Mouse (Mus musculus) spleen, adult 2 months (tissue): ENCODE measurements around the gene Cysltr1. TPM values are rescaled to one million over a fixed set of nuclear protein-coding genes. Genes with fewer than 3 reads are reported as not detected.

Experiments
- DNase-seq, 2 experiments: peaks; one replicate each; pipeline versions ENCODE4 v3.0.0 to v3.0.0-alpha.2; 2012 to 2021; ENCODE audit warnings: low spot score in 2 of 2, low read depth in 1 of 2
- H3K27ac ChIP-seq: fragments of 200-500 bp; 2 replicates; pipeline ENCODE4 v1.5.1; 2012; ENCODE audit warnings: low read length, inconsistent platforms; ENCODE audit not compliant: insufficient read depth
- H3K27me3 ChIP-seq: fragments of 200-500 bp; 2 replicates; pipeline ENCODE4 v1.6.1; 2012; ENCODE audit warnings: mild to moderate bottlenecking, moderate library complexity, low read length, inconsistent platforms; ENCODE audit not compliant: control insufficient read depth, insufficient read depth
- H3K36me3 ChIP-seq: fragments of 200-500 bp; 2 replicates; pipeline ENCODE4 v1.6.1; 2012; ENCODE audit warnings: mild to moderate bottlenecking, low read length, inconsistent platforms; ENCODE audit not compliant: control insufficient read depth, insufficient read depth
- H3K4me1 ChIP-seq: fragments of 200-500 bp; 2 replicates; pipeline ENCODE4 v1.6.1; 2011; ENCODE audit warnings: inconsistent platforms; ENCODE audit not compliant: control insufficient read depth, insufficient read depth, insufficient read length
- H3K4me3 ChIP-seq: fragments of 200-500 bp; 2 replicates; pipeline ENCODE4 v1.5.1; 2011; ENCODE audit warnings: mild to moderate bottlenecking, inconsistent platforms; ENCODE audit not compliant: insufficient read depth, insufficient read length; ENCODE audit errors: extremely low read depth
- CTCF ChIP-seq: fragments of 200-500 bp; IDR thresholded peaks from 2 replicates; pipeline ENCODE4 v1.5.1; 2011; ENCODE audit warnings: mild to moderate bottlenecking, inconsistent platforms; ENCODE audit not compliant: insufficient read depth, insufficient read length, insufficient replicate concordance; ENCODE audit errors: extremely low read depth
- POLR2A ChIP-seq: fragments of 200-500 bp; IDR thresholded peaks from 2 replicates; pipeline ENCODE4 v1.6.1; 2011; ENCODE audit warnings: low read depth, low read length, inconsistent platforms
- WGBS: fragments of 180-500 bp; shearing (Covaris S2); methylation state at CpG from one replicate; pipeline ENCODE4 v1.1.7; 2018; 5-methylcytosine and 5-hydroxymethylcytosine counted together
- polyA plus RNA-seq: library from polyadenylated mRNA; depleted of rRNA; stranded (reverse); fragments of >200 nt; gene quantifications from 2 replicates; pipeline ENCODE4 v1.2.3, GENCODE M21; 2012

Gene Cysltr1
- polyA plus RNA-seq, 1 experiment: 0.39 TPM

GRCm38 (mm10) chrX:106602574-106603258, 763 bp downstream of the Cysltr1 start:
- H3K27me3 ChIP-seq: no peaks in the 10 kb centered on the region
- TF ChIP-seq POLR2A: no peak
- H3K27ac ChIP-seq: no peak overlapping the region
- 33% methylated on average over 9 of the region's 9 CpGs for WGBS
- peaks cover 7% of the 10 kb centered on the region; the same call in 1 of the 2 replicates for H3K4me1 ChIP-seq
- no peak for DNase-seq
- H3K4me3 ChIP-seq: no peak overlapping the region; the same call in 1 of the 2 replicates
- H3K36me3 ChIP-seq: no peaks in the 10 kb centered on the region

GRCm38 (mm10) chrX:106595904-106596303, 7.6 kb downstream of the Cysltr1 start:
- Histone ChIP-seq H3K27me3 (no peaks in the 10 kb centered on the region), H3K4me1 (no peaks in the 10 kb centered on the region; the same call in none of the 2 replicates), H3K27ac (no peak overlapping the region), H3K36me3 (no peaks in the 10 kb centered on the region), H3K4me3 (no peak overlapping the region)
- no peak for TF ChIP-seq CTCF
- TF ChIP-seq POLR2A: no peak
- WGBS: 55% methylated on average over 1 of the region's 1 CpGs
- no peak for DNase-seq

- no peak for DNase-seq
- Histone ChIP-seq H3K4me3 (no peak overlapping the region), H3K27me3 (no peaks in the 10 kb centered on the region), H3K36me3 (no peaks in the 10 kb centered on the region), H3K4me1 (no peaks in the 10 kb centered on the region; the same call in none of the 2 replicates), H3K27ac (no peak overlapping the region)
- no peak for TF ChIP-seq POLR2A
- no peak for TF ChIP-seq CTCF
These were observed 9.6 kb downstream of the Cysltr1 start for GRCm38 (mm10) chrX:106593914-106594313.

- no peaks in the 10 kb centered on the region for H3K27me3 ChIP-seq
- no peaks in the 10 kb centered on the region for H3K36me3 ChIP-seq
- H3K27ac ChIP-seq: no peak within 1 kb of the TSS
- no peak within 1 kb of the TSS for H3K4me3 ChIP-seq
- no peaks in the 10 kb centered on the region for H3K4me1 ChIP-seq
- WGBS: 79% methylated on average over 3 of the region's 3 CpGs
- DNase-seq: no peak
- TF ChIP-seq CTCF (no peak), POLR2A (no peak)
These were observed 20.6 kb downstream of the Cysltr1 start, which contains the start of gene Gm5127 for GRCm38 (mm10) chrX:106582886-106583285. Gene Gm5127 (plus strand): TSS chrX:106583186.

- Histone ChIP-seq H3K36me3 (no peaks in the 10 kb centered on the region), H3K27me3 (no peaks in the 10 kb centered on the region), H3K4me3 (no peak overlapping the region), H3K4me1 (no peaks in the 10 kb centered on the region), H3K27ac (no peak overlapping the region)
- no peak for TF ChIP-seq CTCF
- no peak for TF ChIP-seq POLR2A
- 64% methylated on average over 2 of the region's 2 CpGs for WGBS
- no peak for DNase-seq
These were observed 21.3 kb downstream of the Cysltr1 start for GRCm38 (mm10) chrX:106582197-106582596.

GRCm38 (mm10) chrX:106580410-106580809, 23.1 kb downstream of the Cysltr1 start:
- no peak for TF ChIP-seq CTCF
- Histone ChIP-seq H3K4me1 (no peaks in the 10 kb centered on the region), H3K4me3 (no peak overlapping the region), H3K27me3 (no peaks in the 10 kb centered on the region), H3K27ac (no peak overlapping the region), H3K36me3 (no peaks in the 10 kb centered on the region)
- DNase-seq: no peak

- DNase-seq: no peak
- Histone ChIP-seq H3K27me3 (no peaks in the 10 kb centered on the region), H3K4me3 (no peak overlapping the region), H3K4me1 (no peaks in the 10 kb centered on the region), H3K36me3 (no peaks in the 10 kb centered on the region), H3K27ac (no peak overlapping the region)
- WGBS: 71% methylated on average over 3 of the region's 3 CpGs
- TF ChIP-seq POLR2A (no peak), CTCF (no peak)
These were observed 24.5 kb downstream of the Cysltr1 start for GRCm38 (mm10) chrX:106578966-106579365.
